In the genomic region with DNA sequence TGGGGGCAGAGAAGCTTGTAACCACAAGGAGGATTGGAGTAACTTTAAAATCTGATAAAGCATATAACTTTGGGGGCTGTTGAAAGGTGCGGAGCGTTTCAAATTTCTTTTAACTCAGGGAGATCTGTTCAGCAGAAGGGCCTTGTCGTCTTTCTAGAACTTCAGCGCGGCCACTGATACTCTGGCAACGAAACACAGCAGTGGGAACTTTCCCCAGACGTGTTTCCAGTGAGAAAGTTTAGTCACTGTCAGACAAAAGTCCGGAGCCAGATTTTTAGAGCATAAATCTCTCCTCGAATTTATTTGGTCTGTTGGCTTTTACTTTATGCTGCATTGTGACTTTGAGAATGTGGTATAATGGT, we compare ENCODE assay signal across 9 mouse cellular contexts.
DNase-seq lines count a peak whose midpoint lies in the region; ATAC-seq and TF ChIP-seq lines count a peak whose summit lies in the region.
"Had no signal": no experiment of that assay in that cellular context is flagged by ENCODE, and none has a peak within 500 bp of the region (broad histone marks: within the 10 kb centered on the region; RNA-seq: fewer than 3 reads in every experiment).

No protein-coding gene starts in this region.

- WGBS in forebrain, postnatal 0 days, result 4% methylated on average over 9 of the region's 9 CpGs
- 13% methylated on average over 9 of the region's 9 CpGs for WGBS in limb, embryonic 15.5 days

- H3K9ac ChIP-seq in forebrain, postnatal 0 days, result peak overlapping the region; percentile 41; the same call in 1 of the 2 replicates
- H3K9ac ChIP-seq in limb, embryonic 15.5 days, result no peak overlapping the region

- 0 out of 2 replicates have a peak, but pooled peaks have one; percentile 7 for ATAC-seq in forebrain, postnatal 0 days
- no peak for ATAC-seq in limb, embryonic 15.5 days (ENCODE audit: insufficient number of reproducible peaks, low FRiP score, low TSS enrichment, low read depth)
- ATAC-seq: inflammation-experienced regulatory T-cells, adult 6 months had no signal

- H3K36me3 ChIP-seq in forebrain, postnatal 0 days (ENCODE audit: insufficient read depth), result no peaks in the 10 kb centered on the region
- H3K36me3 ChIP-seq in limb, embryonic 15.5 days, result no peaks in the 10 kb centered on the region

- peak overlapping the region; percentile 56 for H3K4me2 ChIP-seq in forebrain, postnatal 0 days (ENCODE audit: low read depth)
- H3K4me2 ChIP-seq in limb, embryonic 15.5 days, result peak overlapping the region; percentile 43

- no peaks in the 10 kb centered on the region for H3K27me3 ChIP-seq in forebrain, postnatal 0 days (ENCODE audit: insufficient read depth, low read length)
- no peaks in the 10 kb centered on the region for H3K27me3 ChIP-seq in limb, embryonic 15.5 days

- H3K4me1 ChIP-seq in forebrain, postnatal 0 days (ENCODE audit: insufficient read depth), result 0 out of 2 replicates have a peak, but pooled peaks cover 6% of the 10 kb centered on the region
- H3K4me1 ChIP-seq in limb, embryonic 15.5 days, result peaks cover 17% of the 10 kb centered on the region

- TF ChIP-seq CTCF in forebrain, postnatal 0 days (IDR thresholded peaks at IDR 0.05; ENCODE audit: low read depth), result no peak

- peak overlapping the region; percentile 67 for H3K27ac ChIP-seq in forebrain, postnatal 0 days (ENCODE audit: low read depth, low read length)
- peak overlapping the region; percentile 47; the same call in 1 of the 2 replicates for H3K27ac ChIP-seq in limb, embryonic 15.5 days

- H3K9me3 ChIP-seq in forebrain, postnatal 0 days (ENCODE audit: low read length), result no peaks in the 10 kb centered on the region
- H3K9me3 ChIP-seq in limb, embryonic 15.5 days, result no peaks in the 10 kb centered on the region

- H3K4me3 ChIP-seq in forebrain, postnatal 0 days (ENCODE audit: low read depth, low read length), result peak overlapping the region; percentile 32
- peak overlapping the region; percentile 24 for H3K4me3 ChIP-seq in limb, embryonic 15.5 days

- DNase-seq in gastrocnemius, postnatal 10 days, result peak; percentile 5
- DNase-seq in gastrocnemius, postnatal 25 days, result no peak
- DNase-seq in Muller cell, postnatal 12 days (ENCODE audit: inconsistent ontology term), result peak; percentile 38
- no peak for DNase-seq in forebrain, postnatal 0 days
- DNase-seq in right cerebral cortex, postnatal 14 days, result no peak
- no peak for DNase-seq in frontal cortex, postnatal 25 days (ENCODE audit: low spot score in 2 of 2)
- no peak for DNase-seq in frontal cortex, postnatal 14 days (ENCODE audit: low spot score in 2 of 2)

Comparison
In these comparisons a context has a peak if more than half of its experiments do, and no peak if none do; other contexts are left out.
1. DNase-seq: peak in gastrocnemius, postnatal 10 days (single experiment) and Muller cell, postnatal 12 days (single experiment); none in gastrocnemius, postnatal 25 days (single experiment), forebrain, postnatal 0 days (single experiment), right cerebral cortex, postnatal 14 days (single experiment), frontal cortex, postnatal 25 days (0 of 2) and frontal cortex, postnatal 14 days (0 of 2).